Mouse (Mus musculus) bone marrow macrophage, adult 2 months (primary cell): ENCODE measurements at regions not wholly inside any gene's neighbourhood (a gene's known extent, or its start where the extent isn't known, plus 50 kb on each side); places are given as distances from the start of the nearest gene placed in this dataset.

Source experiments
- H3K27ac ChIP-seq: 2 replicates; pipeline ENCODE4 v1.5.1; 2012; ENCODE audit warnings: low read depth, low read length; ENCODE audit not compliant: insufficient read depth
- H3K4me1 ChIP-seq: 2 replicates; pipeline ENCODE4 v1.6.1; 2012; ENCODE audit warnings: low read length; ENCODE audit not compliant: control insufficient read depth, insufficient read depth
- H3K4me3 ChIP-seq: 2 replicates; pipeline ENCODE4 v1.5.1; 2012; ENCODE audit warnings: mild to moderate bottlenecking, low read length, moderate library complexity; ENCODE audit not compliant: insufficient read depth
- CTCF ChIP-seq: IDR thresholded peaks from 2 replicates; pipeline ENCODE4 v1.5.1; 2012; ENCODE audit warnings: low read depth, mild to moderate bottlenecking, low read length, moderate library complexity
- POLR2A ChIP-seq: IDR thresholded peaks from 2 replicates; pipeline ENCODE4 v1.6.1; 2012; ENCODE audit warnings: mild to moderate bottlenecking, low read depth, low read length, borderline replicate concordance

DNA sequence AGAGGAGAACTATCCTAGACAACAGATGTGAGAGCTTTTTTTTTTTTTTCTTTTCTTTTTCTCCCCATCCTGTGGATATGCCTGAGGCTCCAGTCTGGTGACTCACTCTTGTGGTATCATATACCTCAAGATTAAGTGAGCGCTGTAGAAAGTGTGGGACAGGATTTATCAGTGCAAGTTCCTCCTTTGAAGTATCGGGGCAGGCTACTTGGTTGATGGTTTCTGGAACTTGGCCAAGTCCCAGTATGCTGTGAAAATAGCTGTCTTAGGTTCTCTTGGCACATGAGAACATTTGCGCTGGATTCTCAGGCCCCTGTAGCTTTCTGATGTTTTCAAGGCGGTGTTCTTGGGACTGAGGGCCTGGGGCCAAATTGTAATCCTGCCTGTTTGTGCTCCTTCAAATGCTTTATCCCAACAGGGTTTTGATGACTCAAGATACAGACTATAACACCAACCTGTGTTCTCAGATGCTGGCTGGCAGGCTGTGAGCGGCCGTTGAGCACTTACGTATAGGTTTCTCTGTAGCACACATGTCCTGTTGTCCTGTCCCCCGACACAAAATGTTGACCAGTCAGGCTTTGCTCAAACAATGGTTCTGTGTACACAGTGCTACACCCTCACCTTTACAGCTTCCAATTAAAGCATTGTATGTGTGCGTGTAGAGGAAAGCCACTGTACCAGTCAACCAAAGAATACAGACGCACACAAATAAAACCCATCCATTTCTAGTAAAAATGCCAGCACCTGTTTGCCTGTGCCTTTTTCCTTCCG lies 226.4 kb downstream of the Gm10260 start:
- peaks cover 21% of the 10 kb centered on the region for H3K4me1 ChIP-seq
- no peak overlapping the region for H3K27ac ChIP-seq
- H3K4me3 ChIP-seq: no peak overlapping the region
- no peak for TF ChIP-seq POLR2A
- TF ChIP-seq CTCF: no peak

- H3K4me1 ChIP-seq: peaks cover 10% of the 10 kb centered on the region
- H3K4me3 ChIP-seq: no peak overlapping the region
- H3K27ac ChIP-seq: no peak overlapping the region
- TF ChIP-seq CTCF (no peak), POLR2A (no peak)
Observed at GRCm38 (mm10) chr13:97531181-97531580, 229.3 kb downstream of the Gm10260 start.

DNA sequence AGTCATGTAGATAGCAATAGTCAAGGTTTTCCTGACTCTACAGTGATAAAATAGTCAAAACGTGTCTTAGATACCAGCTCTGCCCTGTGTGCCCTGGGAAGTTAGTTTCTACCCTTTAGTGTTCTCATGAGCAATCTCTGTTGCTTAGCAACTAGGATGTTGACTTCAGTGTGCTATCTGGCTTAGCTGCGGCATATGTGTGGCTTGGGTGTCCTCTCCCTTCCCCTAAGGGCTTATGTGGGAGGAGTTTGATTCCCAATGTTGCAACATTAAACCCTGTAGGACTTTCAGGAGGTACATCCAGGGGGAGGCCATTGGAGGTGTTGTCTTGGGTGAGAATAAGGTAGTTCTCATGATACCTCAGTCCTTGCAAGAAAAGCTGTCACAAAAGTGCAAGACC lies 229.9 kb downstream of the Gm10260 start:
- Histone ChIP-seq H3K4me3 (no peak overlapping the region), H3K27ac (no peak overlapping the region), H3K4me1 (peaks cover 10% of the 10 kb centered on the region)
- TF ChIP-seq CTCF (no peak), POLR2A (no peak)

GRCm38 (mm10) chr13:97527958-97528357 lies 232.5 kb downstream of the Gm10260 start:
- peaks cover 7% of the 10 kb centered on the region for H3K4me1 ChIP-seq
- no peak for TF ChIP-seq POLR2A
- no peak for TF ChIP-seq CTCF
- no peak overlapping the region for H3K27ac ChIP-seq
- no peak overlapping the region for H3K4me3 ChIP-seq

DNA sequence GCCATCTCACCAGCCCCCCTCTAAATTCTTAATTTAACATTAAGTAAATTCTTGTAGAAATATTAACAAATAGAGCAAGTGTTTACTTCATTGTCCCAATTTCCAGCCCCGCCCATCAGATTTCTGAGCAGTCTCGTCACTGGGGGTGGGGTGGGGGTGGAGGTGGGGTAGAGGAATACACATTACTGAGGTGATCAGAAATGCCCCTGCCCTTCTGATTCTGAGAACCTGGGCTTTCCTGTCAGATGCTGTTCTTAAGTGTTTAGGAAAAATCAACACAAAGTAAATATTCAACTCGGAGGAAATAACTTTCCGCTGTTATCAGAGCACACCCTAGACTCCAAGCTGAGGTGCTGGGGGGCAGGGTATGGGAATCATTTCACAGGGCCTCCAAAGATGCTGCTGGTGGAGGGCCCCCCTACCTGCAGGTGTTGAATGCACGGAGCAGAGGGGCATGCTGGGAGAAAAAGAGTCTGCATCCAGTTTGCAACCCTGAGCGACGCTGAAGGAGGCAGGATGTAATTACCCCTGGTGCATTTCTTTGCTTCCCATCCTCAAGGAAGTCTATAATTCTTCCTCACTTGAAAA lies 235.5 kb downstream of the Gm10260 start:
- Histone ChIP-seq H3K4me3 (no peak overlapping the region), H3K27ac (no peak overlapping the region), H3K4me1 (peaks cover 10% of the 10 kb centered on the region)
- TF ChIP-seq POLR2A: no peak
- TF ChIP-seq CTCF: no peak

- H3K4me3 ChIP-seq: no peak overlapping the region
- no peak overlapping the region for H3K27ac ChIP-seq
- peaks cover 10% of the 10 kb centered on the region for H3K4me1 ChIP-seq
- TF ChIP-seq CTCF (no peak), POLR2A (no peak)
Observed at GRCm38 (mm10) chr13:97523523-97524412, 236.7 kb downstream of the Gm10260 start.

GRCm38 (mm10) chr13:97520988-97521547 lies 239.4 kb downstream of the Gm10260 start:
- Histone ChIP-seq H3K4me3 (no peak overlapping the region), H3K27ac (no peak overlapping the region), H3K4me1 (peaks cover 10% of the 10 kb centered on the region)
- TF ChIP-seq POLR2A: no peak
- TF ChIP-seq CTCF: no peak

DNA sequence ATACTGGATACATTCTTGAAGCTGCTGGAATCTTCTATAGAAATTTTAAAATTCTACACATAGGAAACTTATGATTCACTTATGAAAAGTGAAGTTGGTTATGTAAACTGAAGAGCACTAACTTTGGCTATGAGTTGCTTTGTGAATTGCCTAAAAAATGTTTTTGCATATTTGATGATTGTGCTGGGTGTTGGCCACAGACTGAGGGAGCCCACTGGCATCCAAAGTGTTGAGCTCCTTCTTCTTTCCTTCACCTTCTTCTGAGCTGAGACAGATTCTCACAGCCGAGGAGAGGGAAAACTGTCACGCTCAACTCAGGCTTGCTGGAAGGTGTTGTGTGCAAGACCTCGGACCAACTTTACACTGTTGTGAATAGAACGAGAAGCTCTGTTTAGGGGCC lies 243.7 kb downstream of the Gm10260 start:
- TF ChIP-seq CTCF (no peak), POLR2A (no peak)
- Histone ChIP-seq H3K4me1 (0 out of 2 replicates have a peak, but pooled peaks cover 3% of the 10 kb centered on the region), H3K4me3 (no peak overlapping the region), H3K27ac (no peak overlapping the region)

GRCm38 (mm10) chr13:97514421-97515066 lies 245.9 kb downstream of the Gm10260 start:
- TF ChIP-seq POLR2A (no peak), CTCF (no peak)
- no peak overlapping the region for H3K4me3 ChIP-seq
- peaks cover 18% of the 10 kb centered on the region for H3K4me1 ChIP-seq
- H3K27ac ChIP-seq: no peak overlapping the region
